Mouse (Mus musculus): ENCODE measurements at regions not wholly inside any gene's neighbourhood (a gene's known extent, or its start where the extent isn't known, plus 50 kb on each side); places are given as distances from the start of the nearest gene placed in this dataset.

DNA sequence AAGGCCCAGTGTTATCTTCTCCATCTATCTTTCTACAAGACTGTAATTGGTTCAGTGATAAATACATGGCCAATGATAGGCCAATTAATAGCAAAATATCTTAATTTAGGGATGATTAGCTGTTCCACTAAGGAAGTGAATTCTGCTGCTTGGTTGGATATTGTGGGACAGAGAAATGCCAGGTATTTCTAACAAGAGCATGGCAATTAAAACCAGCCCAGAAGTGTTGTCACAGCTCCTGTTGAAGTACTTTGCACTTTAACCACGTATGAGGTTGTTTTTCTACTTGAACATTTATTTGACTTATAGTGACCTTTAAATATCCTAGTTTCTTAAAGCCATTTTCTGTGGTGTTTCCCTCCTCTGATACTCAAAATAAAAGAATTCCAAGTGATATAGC, 65.7 kb upstream of the Acsl4 start:
- DNase-seq (ENCODE audit: low read depth), result no peak

DNA sequence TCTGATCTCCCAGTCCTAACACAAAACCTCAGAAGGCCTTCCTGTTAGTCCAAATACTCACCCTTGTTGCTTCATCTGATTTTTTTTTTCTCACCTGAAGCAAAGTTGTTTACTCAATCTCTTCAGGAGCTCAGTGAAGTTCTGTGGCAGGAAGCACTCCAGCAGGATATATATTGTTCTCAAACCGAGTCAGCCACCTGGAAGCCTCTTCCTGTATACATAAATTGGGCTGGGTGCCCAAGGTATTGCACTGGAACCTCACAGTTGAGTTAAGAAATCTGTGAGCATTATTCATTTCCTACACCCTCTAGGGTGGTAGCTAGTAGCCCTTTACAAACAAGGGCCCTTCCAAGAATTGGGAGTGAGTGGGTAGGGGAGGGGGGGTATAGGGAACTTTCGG, 73.8 kb upstream of the Acsl4 start:
- DNase-seq (ENCODE audit: low read depth), result no peak

DNA sequence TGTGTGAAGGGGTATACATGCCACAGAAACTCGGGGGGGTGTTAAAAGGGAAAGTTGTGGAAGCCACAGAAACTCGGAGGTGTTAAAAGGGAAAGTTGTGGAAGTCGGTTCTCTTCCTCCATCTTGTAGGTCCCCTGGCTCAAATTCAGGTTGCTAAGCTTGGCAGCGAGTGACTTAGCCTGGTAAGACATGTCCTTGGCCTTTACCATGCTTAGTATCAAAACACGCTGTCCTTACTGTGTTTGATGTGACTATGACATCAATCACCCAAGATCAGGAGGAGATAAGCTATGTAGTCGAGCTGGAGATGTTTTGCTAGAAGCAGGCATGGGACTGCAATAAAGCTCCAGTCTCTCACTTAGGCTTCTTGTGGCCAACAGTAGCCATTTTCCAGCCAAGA, 74.4 kb upstream of the Acsl4 start:
- no peak for DNase-seq (ENCODE audit: low read depth)

DNA sequence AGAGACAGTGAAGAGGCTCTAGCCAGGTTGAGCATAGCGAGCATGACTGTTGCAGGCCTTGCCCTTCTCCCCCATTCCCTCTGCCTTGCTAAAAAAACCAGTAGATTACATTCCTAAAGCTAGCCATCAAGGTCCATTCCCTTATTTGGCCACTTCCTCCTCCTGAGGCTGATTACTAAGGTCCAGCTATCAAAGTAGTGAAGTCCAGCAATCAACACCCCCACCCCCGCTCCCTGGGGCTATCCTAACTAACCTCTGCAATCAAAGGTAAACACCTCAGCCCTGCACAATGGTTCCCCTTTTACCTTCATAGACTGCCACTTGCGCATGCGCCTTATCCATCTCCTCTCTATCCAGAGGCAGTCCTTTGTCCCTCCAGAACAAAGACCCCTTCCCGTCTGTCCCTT, 77.5 kb upstream of the Acsl4 start:
- no peak for DNase-seq (ENCODE audit: low read depth)

DNA sequence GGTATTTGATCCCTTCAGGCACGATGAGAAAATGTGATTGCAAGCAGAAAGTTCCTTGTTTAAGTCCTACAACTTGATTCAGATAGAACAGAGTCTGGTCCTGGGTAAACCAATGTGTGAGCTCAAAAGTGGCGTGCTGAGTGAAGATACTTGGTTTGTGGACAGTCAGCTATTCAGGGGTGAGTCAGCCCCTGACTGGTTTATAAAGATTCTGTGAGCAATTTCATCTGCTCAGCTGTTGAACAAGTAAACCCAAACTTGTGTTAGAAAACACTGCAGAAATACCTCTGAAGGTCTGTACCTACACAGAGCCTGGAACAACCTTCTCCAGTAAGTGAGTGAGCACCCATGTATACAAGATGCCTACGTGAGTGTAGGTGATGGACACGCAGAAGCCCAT, 78.1 kb upstream of the Acsl4 start:
- DNase-seq (ENCODE audit: low read depth), result no peak

DNA sequence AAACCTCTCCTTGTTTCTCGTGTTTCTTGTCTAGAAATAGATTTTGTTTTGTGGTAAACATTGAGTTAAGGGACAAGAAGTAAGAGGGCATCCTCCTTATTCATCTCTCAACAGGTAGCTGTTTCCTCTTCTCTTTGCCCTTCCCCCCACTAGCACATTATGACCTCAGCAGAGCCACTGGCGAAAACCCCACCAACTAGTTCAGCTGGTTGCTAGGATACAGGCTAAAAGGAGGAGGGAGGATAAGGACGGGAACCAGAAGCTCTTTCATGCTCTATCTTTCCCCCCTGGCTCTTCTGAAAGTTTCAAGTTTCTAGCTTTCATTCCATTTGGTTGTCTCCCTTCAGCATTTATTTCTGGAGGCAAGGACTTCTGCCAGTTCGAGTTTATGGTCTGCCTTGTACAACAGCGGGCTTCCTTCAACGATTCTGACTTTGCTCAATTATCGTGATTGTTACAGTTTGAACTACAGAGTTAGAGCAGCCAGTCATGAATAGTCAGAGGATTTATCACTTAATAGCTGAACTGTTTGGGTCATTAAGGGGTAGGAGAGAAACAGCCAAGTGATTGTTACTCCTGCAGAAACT, 78.8 kb upstream of the Acsl4 start:
- DNase-seq (ENCODE audit: low read depth), result no peak

DNA sequence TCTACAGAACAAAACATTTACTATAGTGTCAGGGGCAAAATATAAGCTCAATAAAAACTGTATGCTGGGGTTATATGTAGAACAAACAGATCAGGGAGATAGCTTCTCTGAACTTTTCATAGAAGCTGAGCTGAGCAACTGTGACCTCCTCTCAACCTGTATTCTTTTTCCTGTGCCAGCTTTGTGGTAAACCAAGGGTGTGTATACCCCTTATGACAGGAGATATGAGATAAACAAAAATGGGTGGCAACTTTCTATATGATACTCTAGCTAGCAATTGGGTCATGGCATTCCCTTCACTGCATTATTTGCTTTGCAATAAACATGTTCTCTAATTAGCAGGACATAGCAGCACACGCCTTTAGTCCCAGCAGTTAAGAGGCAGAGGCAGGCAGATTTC, 79.7 kb upstream of the Acsl4 start:
- no peak for DNase-seq (ENCODE audit: low read depth)

DNA sequence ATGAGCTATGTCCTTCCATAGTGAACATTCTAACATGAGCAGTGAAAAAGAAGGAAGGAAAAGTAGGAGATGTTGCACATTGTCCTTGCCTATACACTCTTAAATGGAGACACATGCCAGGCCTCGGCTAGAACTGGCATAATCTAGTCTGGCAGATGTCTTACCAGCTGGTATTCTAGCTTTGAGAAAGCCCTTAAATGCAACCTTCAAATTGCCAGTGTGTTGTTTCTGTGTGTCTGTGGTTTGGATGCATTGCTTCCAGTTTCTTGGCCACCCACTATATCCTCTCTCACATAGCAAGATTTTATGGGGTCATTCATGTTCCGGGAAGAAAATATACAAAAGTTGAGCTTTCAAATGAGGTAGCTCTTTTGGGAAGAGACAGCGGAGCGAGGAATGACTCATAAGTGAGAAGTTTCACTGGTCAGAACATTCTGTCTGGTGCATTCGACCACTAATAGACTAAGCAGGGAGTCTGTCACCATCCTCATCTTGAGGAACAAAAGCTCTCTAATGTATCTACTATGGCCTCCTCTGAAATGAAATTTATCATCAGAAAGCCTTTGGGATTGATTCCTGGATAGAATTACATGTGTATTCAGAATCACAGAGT, 91.0 kb upstream of the Acsl4 start:
- DNase-seq (ENCODE audit: low read depth), result peak; percentile 21

DNA sequence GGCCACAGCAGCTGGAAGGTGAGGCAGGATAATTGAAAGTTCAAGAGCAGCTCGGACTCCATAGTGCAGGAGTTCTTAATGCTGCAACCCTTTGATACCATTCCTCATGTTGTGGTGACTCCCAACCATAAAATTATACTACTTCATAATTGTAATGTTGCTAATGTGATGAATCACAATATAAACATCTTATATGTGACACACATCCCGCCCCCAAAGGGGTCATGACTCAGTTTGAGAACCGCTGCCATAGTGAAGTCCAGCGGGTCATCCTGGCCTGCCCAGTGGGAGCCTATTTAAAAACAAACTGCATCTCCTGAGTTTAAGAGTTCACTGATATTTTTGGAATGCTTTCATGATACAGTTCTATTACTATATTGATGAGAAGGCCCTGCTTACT, 97.7 kb upstream of the Acsl4 start:
- DNase-seq (ENCODE audit: low read depth), result no peak

DNA sequence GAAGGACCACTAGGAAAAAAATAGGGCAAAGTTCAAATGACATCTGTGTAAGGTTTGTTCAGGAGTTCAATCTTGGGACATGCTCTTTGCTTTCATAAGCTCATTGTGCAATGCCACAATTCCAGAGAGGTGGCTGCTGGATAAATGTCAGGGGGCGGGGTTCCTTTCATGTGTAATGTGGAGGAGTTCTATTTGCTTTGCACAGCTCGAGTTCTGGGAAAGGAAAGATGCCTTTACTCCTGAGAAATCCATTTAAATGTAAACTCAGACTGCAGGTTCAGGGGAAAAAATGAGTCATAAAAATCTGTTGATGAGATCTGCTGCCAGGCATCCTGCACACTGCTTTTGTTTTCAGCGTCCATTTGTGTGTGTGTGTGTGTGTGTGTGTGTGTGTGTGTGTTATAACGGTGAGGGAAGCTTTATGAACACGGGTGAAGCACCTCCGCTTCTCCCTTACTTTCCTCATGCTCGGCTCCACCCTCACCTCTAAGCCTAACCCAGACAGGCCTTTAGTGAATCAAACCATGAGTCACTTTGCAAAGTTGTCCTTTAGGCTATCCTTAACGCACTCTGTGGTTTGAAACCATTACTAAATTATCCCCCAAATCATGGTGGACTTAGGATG, 99.9 kb upstream of the Acsl4 start:
- peak; percentile 55 for DNase-seq (ENCODE audit: low read depth)

DNA sequence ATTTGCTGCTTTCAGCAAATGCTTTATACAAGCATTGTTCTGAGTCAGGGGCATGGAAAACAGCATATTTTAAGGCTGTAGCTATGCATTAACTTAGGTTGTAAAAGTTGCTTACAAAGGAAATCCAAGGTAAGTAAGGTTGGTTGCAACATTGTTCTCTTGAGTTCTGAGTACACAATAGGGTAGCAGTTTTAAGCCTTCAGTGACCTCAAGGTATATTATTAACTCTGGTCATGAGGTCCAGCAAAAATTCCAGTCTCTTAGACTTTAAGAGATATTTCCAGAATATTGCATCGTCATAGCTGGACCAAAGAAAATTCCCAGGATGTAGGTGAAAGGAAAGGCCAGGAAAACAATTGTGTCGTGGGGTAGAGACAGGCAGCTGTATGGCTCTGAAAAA, 110.8 kb upstream of the Acsl4 start:
- DNase-seq (ENCODE audit: low read depth), result no peak

DNA sequence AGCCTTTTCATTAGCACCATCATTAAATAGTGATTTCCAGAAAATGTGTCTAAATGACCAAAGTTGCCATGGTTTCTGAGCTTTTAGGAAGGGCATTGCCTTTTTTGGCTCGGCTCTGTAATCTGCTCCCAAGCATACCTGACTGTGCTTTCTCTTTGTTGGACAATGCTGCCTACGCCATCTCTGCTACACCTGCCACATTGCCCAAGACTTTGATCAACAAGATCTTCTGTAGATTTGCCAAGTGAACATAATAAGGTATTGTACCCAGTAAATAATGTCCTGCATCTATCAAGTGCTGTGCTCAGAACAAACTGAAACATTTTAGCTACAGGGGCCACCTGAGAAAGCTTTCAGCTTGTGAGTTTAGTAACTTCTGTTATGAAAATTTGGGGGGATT, 114.6 kb upstream of the Acsl4 start:
- no peak for DNase-seq (ENCODE audit: low read depth)

DNA sequence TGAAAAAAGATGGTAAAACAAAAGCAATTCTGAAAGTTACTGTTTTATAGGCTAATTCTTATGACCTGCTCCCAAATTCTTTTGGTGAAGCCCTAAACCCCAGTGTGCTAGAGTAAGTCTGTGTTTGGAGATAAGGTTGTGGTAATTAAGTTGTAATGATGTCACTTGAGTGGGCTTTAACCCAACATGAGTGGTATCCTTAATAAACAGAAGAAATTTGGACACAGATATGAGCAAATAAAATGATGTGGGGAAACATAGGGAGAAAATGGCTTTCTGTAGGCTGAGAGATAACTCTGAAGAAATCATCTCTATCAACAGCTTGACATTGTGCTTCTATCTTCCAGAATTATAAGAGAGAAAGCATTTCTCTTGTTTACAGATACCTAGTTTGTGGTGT, 117.1 kb upstream of the Acsl4 start:
- DNase-seq (ENCODE audit: low read depth), result no peak

DNA sequence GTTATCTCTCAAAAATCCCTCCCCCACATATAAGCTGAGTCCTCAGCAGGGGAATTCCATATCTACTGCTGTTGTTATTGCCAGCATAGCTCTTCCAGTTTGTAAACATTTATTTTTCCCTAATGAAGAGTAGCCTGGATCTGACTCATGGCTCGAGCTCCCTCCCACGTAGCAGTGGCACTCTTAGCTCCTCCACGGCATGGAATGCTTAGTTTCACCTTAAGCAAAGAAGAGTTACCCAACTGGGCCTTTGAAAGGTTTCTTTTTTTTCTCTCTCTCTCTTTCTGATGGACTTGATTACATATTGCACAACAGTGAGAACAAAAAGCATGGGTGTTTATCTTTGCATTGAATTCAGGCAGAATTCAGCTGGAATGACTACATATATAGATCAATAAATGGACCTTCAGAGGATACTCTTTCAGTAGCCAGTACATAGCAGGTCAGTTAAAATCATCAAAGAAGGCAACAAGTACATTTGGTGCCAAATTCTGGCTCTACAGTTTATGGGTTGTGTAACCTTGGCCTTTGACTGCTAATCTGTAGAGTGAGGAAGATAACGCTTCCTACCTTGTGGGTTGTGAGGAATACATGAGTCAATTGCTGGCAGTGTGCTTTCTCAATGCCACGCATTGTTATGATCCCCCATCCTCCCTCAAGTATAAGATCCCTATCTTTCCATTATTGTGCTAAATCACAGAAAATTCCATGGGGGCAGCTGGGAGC, 126.2 kb upstream of the Acsl4 start:
- DNase-seq (ENCODE audit: low read depth), result no peak

DNA sequence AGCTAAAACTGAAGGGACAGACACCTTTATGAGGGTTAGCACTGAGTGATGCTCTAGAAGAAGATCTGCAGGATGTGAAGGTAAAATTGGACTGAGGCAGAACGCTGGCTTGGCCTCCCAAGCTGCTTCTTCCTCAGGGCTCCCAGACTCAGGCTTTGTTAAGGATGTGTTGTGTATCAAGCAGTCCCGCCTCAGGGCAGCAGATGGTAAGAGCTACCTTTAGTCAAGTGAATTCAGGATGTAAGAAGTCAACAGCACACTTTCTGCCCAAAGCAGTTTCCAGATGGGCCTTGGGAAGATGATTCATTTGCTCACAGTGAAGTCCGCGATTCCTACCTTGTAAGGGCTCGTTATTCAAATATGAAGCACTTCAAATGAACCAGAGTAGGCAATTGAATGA, 126.9 kb upstream of the Acsl4 start:
- DNase-seq (ENCODE audit: low read depth), result no peak

DNA sequence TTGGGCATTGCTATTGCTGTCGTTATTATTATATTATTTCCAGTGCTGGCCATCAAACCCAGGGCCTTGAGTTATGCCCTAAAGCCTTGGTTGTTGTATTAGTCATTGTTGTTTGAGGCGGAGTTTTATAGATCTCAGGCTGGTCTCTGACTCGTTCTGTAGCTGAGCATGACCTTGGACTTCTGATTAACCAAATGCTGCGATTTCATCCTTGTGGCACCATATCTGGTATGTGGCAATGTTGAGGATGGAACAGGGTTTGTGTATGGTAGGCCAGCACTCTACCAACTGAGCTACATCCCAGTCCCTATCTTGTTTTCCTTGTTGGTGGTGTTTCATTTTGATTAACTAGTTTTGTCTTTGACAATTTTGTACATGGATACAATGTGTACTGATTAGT, 130.7 kb upstream of the Acsl4 start:
- DNase-seq (ENCODE audit: low read depth), result no peak

DNA sequence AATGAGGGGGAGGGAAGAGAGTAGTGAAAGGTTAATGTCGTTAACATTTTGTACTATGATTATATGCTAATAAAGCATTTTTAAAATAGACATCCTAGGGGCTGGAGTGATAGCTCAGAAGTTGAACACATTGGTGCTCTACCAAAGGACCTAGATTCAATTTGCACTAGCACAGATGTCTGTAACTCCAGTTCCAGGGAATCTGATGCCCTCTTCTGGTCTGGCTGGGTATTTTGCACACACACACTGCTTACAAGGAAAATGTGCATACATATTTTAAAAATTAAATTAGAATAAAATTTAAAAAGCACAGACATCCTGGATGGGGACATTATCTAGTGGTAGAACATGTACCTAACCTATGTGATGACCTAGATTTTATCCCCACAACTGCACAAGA, 136.6 kb upstream of the Acsl4 start:
- DNase-seq (ENCODE audit: low read depth), result no peak

DNA sequence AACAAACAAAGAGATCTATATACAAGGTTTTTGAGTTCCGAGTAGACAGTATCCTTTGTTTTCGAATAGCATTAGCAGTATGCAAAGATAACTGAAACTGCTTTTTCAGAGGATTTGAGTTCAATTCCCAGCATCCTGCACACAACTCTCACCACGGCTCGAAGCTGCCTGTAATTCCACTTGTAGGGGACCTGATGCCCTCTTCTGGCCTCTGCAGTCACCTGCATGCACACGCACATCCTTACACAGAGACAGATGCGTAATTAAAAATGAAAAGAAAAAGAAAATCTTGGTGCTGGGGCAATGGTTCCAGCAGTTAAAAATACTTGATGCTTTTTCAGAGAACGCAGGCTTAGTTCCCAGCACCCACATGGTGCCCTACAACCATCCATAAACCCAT, 139.6 kb upstream of the Acsl4 start:
- no peak for DNase-seq (ENCODE audit: low read depth)

DNA sequence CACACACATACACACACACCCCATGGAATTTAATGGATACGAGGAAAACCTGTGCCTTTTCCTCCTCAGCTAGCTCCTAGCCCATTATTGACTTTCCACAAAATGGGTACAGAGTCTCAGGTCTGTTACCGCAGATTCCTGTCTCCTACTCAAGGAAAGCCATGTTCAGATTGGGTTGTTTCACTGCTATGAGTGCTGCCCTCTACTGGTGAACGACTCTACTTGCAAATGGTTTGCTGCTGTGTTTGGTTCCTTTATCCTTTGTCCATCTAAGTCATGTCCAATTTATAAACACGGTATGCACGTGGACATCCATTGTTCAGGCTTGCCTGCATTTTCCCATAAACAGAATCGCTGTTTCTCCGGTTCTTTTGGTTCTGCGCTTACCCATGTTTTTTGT, 144.4 kb upstream of the Acsl4 start:
- DNase-seq (ENCODE audit: low read depth), result no peak

DNA sequence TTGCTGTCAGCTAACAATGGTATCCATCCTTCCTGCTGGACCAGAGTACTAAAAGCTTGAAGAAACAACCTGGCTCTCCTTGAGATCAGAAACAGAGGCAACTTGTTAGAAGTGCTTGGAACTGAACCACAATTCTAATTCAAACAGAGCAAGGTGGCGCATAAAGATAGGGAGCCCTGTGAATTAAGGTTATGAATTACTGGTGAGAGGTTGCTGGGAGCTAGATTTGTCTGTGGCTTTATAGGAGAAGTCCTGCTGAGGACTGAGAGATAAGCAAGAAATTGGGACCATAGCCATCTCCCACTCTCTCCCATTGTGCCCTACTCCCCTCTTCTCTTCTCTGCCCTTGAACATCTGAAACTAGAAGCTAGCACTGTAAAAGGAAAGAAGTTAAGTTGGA, 145.2 kb upstream of the Acsl4 start:
- DNase-seq (ENCODE audit: low read depth), result no peak

DNA sequence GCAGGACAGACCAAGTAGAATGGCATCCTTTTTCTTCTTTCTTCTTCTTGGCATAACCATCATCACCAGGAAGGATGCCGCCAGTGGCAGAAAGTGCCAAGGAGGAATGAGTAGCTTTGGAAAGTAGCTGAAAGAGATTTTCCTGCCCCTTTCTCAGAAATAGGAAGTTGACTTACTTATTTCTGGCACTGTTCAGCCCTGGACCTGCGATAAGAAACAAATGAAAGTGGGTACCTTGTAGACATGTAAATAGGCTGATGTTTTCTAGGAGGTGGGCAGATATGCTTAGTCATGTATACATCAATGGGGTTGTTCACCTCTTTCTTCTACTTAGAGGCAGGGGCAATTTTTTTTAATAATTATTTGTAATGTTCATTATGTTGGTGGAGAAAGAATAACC, 145.3 kb upstream of the Tmem164 start:
- DNase-seq (ENCODE audit: low read depth), result no peak

DNA sequence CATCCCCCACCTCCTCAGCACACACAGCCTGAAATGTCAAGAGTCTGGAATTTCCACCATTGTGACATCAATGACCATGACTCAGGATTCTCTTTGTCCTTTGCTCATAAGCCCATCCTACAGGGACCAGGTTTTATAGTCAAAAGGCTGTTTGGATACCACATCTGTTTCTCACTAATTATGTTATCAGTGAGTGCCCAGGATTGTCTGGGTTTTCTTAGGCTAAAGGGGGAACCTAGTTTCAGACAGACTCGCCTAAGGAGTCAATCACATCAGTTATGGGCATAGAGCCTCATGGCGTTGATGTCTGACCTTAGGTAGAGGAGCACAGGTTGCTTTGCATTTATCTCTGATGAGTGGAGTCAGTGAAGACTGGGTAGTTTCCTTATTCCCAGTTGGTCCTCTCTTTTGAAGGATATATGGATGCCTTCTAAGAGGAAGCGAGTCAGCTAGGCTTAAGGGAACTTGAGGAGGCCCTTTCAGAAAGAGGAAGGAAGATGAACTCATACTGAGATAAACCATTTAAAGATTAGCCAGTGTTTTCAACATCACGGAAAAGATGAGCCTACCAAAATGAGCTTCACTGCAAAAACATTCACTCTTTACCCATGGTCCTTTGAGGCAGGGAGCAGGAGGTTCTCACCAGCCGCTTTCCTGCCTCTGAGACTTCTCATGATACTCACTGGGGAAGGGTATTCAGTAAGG, 143.8 kb upstream of the Tmem164 start:
- DNase-seq (ENCODE audit: low read depth), result no peak

DNA sequence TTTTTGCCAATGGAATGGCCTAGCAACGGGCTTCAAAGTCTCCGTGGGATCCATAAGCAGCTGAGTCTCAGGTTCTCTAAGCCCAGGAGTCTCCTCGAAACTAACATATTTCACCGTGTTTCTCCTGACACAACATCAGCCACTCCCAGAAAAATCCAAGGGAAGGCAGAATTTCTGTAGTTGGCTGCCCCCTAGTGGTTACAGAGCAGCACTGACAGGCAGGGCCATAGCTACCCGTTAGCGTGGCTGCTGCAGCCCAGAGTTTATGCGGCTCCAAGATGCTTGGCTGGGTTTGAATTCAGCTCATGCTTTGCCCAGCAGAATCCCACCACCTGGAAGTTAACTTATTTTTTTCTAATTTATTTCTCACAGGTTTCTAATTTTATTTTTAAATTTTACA, 140.9 kb upstream of the Tmem164 start:
- no peak for DNase-seq (ENCODE audit: low read depth)
